Mouse (Mus musculus) v-Abl transformed pro-B cells (cell line): ENCODE results near the gene Ngef.

Experiments used
- in situ Hi-C, 2 experiments: fragments of 400-800 bp; cut with MboI; formaldehyde crosslinking; loops; one replicate each; pipeline ENCODE4 v1.15.1; 2025; ENCODE audit not compliant: unreplicated experiment in 2 of 2

Ngef gene

DNA sequence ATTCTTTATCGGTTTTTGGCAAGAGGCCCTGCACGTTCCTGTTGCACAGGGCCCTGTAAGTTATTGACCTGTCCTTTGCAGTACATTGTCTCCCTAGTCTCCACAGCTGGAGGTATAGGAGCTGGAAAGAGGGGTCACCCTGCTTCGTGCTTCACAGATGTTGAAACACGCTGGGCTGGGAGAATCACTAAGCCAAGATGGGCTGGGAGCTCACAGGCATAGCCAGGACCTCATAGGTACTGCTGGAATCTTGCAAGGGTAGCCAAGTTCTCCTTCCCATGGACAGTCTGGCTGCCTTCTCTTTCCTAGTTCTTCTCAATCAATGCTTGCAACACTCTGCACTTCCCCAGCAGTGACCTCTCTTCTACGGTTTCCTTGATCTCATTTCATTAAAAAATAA is 409 bp downstream of the Ngef start:
- in situ Hi-C loops: no loop called here

DNA sequence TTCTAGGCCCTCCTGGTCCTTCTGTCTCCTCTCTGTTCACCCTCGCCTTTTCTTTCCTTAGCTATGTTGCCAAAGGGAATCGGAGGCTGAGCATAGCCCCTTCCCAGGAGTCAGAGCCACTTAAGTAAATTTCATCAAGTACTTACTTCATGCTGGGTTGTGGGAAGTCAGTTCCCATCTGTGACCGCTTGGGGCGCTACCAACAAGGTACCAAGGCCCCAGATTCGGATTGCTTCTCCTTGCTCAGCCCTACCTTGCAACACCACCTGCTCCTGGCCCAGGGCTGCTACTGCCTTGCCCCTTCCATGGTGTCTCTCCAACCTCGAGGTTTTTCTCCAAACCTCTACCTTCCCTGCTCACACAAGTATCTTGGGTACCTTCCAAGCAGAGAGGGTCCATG is 5.3 kb downstream of the Ngef start:
- in situ Hi-C loops: no loop called here

DNA sequence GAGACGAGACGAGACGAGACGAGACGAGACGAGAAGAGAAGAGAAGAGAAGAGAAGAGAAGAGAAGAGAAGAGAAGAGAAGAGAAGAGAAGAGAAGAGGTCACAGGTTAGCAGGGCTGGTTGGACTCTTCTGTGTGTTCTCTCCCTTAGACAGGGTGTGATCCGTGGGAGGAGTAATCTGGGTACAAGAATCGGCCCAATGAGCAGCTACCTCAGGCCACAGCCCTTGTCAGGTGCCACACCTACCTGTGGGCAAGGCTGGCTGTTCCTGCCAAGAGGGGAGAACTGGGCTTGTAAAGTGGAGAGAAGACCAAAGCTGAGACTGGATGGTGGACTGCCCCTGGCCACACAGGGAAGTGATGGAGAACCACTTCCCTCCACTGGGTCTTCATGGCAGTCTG is 7.9 kb downstream of the Ngef start:
- in situ Hi-C loops: no loop called here

DNA sequence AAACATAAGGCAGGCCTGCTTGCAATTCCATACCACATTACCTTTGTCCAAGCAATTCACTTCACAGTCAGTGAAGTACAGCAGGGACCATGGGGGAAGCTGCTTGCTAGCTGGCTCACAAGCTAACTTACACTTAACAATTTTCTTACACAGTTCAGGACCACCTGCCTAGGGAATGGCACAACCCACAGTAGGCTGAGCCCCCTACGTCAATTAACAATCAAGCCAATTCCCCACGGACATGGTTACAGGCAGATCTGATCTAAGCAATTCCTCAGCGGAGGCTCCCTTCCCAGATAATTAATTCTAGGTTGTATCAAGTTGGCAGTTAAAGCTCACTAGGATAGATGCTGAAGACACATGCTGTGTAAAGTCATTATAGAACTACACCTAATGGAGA is 10.7 kb downstream of the Ngef start:
- in situ Hi-C loops: no loop called here

DNA sequence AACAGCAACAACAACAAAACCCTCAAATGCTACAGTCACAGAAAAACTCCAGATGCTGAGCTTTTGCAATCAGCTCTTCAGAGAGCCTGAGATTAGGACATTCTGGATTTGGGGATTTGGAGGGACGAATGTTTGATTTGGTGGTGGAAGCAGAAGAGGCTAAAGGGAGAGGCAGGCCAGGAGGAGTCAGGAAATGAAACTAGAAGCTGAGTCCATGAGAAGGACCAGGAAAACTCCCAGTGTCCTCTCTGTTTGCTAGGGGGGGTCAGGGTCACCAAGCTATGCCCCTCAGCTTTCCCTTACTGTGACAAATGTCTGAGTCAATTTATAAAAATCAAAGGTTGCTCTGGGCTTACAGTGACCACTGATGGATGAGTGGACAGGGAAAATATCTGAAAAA is 20.1 kb downstream of the Ngef start:
- in situ Hi-C loops: no loop called here

DNA sequence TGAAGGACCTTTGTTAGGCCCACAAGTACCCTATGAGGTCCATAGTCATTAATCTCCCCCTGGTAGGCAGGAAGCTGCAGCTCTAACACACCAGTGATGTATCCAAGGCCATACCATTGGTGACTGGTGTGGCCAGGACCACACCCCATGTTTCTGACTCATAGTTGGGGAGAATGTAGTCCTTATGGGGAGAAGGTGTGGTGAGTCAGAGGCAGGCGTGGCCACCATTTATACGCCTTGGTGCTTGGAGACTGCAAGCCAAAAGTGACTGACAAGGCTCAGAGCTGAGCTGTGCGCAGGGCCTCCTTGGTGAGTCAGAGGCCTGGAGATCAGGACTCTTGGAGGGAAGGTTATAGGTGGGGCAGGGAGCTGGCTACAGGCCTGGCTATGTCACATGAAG is 22.7 kb downstream of the Ngef start:
- in situ Hi-C loops: no loop called here

DNA sequence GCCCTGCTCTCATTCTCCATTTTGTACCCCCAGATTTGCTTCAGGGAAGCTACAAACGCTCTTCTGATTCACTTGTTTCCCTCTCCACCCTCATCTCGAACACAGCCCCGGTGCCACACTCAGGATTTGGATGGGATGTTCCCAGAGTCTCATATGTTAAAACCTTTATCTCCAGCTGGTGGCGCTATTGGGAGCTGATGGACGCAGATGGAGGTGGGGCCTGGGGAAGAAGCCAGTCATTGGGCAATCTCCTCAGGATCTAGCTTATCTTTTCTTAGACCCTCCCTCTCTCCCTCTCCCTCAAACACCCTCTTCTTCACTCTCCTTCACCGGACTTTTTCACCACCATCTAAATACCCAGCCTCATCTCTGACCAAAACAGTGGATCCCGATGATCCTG is 32.1 kb downstream of the Ngef start:
- in situ Hi-C loops: loop anchor here in 1 of 2 experiments (10.0 kb wide), 1 partner anchor 123 kb away; no protein-coding TSS in a partner anchor

DNA sequence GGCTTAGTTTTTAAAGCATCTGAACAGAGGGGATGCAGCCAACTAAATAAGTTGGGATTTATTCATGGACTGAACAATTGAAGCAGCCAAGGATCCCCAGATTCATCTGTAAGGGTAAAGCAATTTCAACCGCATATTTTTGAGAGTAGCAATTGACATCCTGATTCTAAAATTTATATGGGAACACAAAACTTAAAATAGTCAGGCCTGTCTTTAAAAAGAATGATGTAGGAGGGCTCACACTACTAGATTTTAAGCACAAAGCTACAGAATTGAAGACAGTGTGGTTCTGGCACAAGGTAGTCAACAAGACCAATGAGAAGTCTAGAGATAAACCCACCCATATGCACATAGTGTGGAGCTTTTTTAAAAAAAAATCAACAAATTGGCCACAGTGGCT is 36.7 kb downstream of the Ngef start:
- in situ Hi-C loops: no loop called here

DNA sequence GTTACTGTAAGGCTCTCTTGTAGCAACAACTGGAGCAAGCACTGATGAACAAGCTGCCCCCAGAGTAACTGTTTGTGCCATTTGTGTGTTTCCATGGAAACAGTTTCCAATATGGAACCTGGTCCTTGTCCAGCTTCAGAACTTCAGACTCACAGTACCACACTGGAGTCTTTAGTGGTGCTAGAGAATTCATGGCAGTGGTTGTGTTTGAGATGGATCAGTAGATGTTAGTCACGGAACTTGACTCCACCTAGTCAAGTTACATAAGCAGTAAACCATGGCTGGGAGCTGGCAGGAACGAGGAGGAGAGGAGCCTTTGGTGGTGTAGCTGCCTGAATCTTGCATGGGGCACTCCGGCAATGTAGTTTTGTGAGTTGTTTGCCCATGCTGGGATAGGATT is 39.6 kb downstream of the Ngef start:
- in situ Hi-C loops: no loop called here

DNA sequence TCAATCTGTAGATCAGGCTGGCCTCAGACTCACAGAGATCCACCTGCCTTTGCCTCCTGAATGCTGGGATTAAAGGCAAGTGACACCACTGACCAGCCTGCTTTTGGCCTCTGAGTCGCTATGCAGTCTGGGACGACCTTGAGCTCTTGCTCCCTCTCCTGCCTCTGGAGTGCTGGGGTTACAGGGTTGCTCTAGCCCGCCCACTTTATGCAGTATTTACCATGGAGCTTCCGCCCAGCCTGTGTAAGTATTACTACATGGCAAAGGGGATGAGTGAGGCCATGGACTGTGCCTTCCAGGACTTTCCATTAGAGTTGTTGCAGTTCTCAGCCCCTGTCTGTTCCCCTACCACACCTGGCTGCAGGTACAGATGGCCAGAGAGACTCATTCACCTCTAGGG is 41.3 kb downstream of the Ngef start:
- in situ Hi-C loops: no loop called here

DNA sequence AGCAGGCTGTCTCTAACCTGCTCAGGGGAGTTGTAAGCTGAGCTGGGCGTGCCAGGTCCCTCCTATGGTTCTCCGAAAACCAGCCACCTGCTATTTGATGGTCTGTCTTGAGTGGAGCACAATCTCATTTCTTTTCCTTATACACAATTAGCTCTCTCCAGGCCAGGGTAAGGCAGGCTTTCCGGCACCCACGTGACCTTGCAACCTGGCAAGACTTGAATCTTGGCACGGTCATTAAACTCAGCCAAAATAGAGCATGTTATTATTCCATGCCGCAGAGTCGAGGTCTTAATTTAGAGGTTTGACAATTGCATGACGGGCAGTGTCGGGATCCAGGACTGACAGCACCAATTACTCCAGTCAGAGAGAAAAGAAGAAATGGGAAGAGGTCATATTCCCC is 46.5 kb downstream of the Ngef start:
- in situ Hi-C loops: no loop called here

DNA sequence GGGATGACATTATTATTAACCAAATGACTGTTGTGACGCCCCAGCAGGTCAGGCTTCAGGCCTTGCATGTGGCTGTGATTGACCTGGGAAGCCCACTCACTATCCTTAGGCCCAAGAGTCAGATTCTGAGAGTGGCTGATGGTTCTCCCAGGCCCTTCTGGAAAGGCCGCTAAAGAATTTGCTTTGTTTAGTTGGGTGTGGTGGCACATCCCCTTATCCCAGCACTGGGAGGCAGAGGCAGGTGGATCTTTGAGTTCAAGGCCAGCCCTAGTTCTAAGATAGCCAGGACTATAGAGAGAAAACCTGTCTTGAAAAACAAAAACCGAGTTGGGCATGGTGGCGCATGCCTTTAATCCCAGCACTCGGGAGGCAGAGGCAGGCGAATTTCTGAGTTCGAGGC is 48.6 kb downstream of the Ngef start:
- in situ Hi-C loops: no loop called here

DNA sequence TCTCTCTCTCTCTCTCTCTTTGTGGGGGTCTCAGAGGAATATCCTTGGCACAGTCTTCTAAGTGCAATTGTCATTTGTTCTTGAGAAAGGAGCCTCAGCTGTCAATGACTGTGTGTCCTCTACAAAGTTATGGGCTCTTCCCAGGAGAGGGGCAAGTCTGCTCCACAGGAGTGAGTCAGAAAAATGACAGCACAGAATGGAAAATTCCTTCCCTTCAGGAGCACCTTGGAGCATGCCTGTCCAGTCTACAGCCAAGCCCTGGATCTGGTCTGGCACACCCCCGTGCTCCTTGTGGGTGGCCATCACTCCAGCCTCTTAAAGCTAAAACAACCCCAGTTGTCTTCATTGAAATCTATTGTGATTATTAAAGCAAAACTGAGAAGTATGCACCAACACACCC is 52.1 kb downstream of the Ngef start:
- in situ Hi-C loops: no loop called here

DNA sequence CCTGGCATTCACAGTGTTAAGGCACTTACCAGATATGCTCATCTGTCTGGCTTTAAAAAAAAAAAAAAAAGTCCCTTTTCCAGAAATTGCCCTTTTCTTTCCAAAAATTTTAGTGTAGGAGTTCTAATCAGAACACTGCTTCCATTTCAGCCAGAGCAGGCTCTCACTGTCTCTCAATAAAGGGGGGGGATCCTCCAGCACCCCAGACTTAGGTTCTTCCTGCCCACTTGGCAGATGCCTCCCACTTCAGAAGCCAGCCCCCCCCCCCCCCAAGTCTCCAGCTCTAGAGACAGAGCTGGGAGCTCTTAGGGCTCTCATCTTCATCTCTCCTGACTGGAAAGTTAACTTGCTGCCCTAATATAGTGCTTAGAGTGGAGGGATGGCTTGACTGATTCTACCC is 53.2 kb downstream of the Ngef start:
- in situ Hi-C loops: no loop called here

DNA sequence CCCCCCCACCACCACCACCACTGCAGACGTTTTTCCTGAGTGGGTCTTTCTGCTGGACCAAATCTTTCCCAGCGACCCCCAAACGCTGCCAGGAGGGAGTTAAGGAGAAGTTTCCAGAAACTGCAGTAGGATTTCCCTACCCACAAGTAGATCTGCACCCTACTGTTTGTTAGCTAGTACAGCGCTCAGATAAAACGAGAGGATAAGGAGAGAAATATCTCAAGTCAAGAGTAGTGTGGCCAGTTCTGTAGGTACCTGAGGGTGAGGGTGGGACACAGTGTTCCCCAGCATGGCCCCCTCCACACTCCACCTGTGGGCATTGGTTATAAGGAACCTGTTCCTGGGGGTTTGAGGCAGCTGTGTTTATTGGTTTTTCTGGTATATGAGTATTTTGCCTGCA is 62.8 kb downstream of the Ngef start:
- in situ Hi-C loops: no loop called here

DNA sequence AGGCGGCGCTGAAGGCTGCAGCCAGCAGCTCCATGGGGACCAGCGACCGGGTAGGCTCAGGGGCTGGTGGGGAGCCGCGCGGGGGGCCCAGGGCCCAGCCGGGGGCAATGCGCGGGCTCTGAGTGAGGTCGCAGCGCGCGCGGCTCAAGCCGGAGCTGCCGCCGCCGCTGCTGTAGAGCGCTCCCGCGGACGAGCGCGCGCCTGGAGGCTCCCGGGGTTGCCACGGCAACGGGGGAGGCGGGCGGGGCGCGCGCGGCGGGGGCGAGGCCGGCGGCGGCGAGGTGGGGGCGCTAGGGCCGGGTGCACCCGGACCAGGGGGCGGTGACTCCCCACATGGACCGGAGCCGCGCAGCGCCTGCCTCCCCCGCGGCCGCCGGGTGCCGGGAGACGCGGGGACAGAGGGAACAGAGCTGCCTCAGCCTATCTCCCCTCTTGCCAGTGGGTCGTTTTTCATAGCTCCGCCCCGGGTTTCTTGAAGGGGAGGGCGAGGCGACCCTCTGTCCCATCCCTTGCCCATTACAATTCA is 63.4 kb downstream of the Ngef start:
- in situ Hi-C loops: no loop called here

DNA sequence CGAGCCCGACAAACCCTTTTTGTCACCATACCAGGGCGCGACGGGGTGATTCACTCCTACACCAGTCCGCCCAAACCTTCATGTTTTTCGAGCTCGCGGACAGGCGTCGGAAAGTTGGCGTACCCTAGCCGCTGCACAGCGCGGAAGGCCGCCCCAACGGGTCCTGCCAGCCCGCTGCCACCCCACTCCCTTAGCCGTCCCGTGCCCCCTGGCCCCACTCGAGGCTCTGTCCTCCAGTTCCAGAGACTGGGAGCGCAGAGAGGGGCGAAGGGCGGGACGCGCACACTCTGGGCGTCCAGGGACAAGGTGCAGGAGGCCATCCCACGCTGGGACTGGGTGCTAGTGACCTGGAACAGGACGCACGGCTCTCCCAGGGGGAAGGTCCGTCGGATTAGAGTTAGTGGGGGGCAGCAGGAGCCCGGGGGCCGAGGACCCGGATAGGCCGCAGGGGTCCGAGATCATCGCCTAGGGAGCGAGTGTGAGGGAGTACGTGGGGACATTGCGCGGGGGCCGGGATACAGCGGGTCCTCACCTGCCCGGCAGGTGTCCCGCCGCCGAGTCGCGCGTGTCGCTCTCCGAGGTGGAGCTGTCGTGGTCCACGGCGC is 64.0 kb downstream of the Ngef start, which contains the start of gene Neu2:
TSS of gene Neu2 (plus strand) at position 329 of the 605 bp plus-strand sequence.
- in situ Hi-C loops: no loop called here

DNA sequence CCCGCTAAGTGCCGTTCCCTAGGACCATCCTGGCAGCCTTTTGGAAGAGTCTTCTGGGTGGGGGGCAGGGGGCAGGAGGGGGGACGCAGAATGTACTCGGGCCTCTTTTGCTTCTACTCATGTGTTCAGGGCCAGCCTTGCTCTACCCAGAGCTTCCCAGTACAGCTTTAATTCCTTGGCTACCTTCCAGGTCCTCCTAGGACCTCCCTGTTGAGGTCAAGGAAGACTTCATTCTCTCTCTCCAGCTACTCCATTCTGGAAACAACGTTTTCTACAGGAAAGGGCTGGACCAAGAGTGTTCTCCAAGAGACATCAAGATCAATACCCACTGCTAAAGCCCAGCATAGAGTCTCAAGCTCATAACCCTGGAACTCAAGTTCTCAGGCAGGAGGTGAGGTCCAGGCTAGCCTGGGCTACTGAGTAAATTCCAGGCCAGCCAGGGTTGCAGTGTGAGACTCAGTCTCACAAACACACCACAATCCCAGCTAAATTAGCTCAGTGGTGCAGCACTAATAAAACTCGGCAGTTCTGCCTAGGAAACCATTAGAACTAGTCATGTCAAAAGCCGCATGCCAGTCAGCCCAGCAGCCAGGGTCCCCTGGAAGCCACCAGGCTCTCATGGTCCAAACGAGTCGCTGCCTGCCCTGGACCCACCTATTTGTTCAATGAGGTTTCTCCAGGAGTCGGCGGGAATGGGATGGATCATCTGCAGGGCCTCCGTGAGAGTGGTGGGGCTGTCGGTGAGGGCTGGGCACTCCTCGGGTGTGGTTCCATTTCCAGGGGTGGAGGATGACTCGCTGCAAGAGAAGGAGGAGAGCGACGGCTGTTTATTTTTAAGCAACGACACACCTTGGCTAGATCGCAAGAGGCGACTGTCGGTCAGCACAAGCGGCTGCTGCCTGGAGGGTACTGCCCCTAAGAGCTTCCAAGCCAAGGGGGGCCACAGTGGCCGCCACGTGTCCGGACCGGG is 64.8 kb downstream of the Ngef start:
- in situ Hi-C loops: no loop called here

DNA sequence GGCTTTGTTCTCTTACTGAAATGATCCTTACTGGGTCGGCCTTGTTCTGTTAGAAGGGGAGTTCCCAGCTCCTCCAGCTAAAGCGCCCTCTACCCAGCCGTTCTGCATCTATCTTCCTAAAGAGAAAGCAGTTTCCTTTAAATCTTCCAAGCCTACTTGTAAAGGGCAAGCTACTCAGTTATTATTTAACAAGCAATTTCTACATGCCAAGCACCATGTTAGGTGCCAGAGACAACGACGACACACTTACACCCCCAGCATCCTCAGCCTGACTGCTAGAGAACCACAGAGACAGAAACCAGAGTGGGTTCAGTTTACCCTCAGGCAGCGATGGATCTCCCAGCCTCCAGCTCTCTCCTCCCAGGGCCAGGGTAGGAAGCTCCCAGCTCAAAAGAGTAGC is 65.8 kb downstream of the Ngef start:
- in situ Hi-C loops: no loop called here

DNA sequence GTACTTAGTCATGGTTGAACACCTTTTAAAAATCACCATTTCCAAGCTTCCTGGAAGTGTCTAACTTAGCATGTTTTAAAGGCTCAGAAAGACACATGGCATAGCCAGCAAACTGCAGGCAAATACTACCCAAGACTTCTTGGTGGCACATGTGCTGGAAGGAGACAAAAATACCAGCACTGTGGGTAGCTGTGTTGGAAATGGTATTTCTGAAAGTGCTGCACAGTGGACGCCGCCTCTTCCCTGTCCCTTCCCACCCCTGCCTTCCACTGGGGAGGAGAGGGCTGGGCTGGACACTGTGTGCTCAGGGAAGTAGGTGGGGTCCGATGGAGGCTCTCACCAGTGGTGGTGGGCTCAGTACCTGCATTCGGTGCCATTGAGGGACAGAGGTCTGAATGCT is 68.1 kb downstream of the Ngef start:
- in situ Hi-C loops: no loop called here

DNA sequence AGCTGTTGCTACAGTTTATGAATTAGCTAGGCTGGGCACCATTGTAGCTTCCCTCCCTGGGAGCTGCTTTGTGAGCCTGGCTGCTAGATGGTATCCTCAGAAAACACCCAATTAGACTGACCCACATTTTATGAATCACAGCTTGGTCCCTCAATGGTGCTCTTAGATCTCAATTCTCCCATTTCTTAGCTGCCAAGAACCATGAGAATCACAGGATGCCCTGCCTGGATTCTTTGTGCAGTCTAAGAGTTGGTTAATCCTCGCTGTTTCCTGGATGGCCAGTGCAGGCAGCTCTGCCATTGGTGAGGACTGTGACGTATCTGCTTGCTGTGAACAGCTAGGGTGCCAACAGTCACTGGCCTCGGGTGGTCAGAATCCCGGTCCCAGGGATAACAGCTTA is 80.1 kb downstream of the Ngef start:
- in situ Hi-C loops: loop anchor here in 1 of 2 experiments (25.0 kb wide), 1 partner anchor 94 kb away; no protein-coding TSS in a partner anchor

DNA sequence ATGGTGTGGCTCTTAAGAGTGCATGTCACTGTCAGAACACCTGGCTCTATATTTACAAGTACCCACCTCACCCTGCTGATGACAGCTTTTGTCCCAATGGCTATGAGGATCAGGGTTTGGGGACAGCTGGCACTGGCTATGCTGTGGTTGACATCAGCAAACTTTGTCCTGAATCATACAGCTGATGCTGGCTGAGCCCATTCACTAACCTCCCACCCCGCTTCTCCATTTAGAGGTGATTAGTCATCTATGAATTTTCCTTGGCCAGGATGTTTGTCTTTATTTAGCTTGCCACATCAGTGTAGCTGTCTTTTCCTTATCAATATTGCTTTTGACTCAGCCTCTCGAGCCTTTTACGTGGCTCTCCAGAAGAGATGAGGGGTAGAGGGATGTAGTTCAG is 81.4 kb downstream of the Ngef start:
- in situ Hi-C loops: loop anchor here in 1 of 2 experiments (25.0 kb wide), 1 partner anchor 95 kb away; no protein-coding TSS in a partner anchor
